Comparison of ENCODE assay signal across 25 mouse cellular contexts in the genomic region with DNA sequence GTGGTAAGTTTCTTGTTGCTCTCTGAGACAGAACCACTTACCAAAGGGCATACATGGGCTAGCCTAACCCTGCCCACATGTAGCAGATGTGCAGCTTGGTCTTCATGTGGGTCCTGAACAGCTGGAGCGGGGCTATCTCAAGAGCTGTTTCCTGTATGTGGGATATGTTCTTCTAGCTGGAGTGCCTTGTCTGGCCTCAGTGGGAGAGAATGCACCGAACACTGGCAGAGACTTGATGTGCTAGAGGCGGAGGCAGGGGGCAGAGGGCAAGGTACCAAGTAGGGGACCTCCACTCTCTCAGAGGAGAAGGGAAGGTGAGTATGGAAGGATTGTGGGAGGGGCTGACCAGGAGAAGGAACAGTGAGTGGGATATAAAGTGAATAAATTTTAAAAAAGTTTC. TPM values are rescaled to one million over a fixed set of nuclear protein-coding genes. Genes with fewer than 3 reads are reported as not detected.
DNase-seq lines count a peak whose midpoint lies in the region; ATAC-seq and TF ChIP-seq lines count a peak whose summit lies in the region.
"Had no signal": no experiment of that assay in that cellular context is flagged by ENCODE, and none has a peak within 500 bp of the region (broad histone marks: within the 10 kb centered on the region; RNA-seq: fewer than 3 reads in every experiment).

No protein-coding gene starts in this region.

- TF ChIP-seq CTCF in heart, adult 2 months (IDR thresholded peaks at IDR 0.05), result no peak

- H3K79me2 ChIP-seq in heart, adult 2 months (replicated peaks; ENCODE audit: control insufficient read depth, insufficient read depth, low read length), result no peaks in the 10 kb centered on the region

- intact Hi-C loops in heart, adult 2 months (cut with DNase I), result loop anchor here (5.0 kb wide), 2 partner anchors 35 to 145 kb away; no protein-coding TSS in a partner anchor
- intact Hi-C loops in heart, postnatal 14 days (cut with DNase I), result loop anchor here (5.0 kb wide), 1 partner anchor 35 kb away; no protein-coding TSS in a partner anchor
- intact Hi-C loops in heart, postnatal 36 days (cut with DNase I), result loop anchor here (5.0 kb wide), 2 partner anchors 35 to 145 kb away; no protein-coding TSS in a partner anchor
- intact Hi-C loops in heart, postnatal 10 days (cut with DNase I), result no loop called here

- no peak overlapping the region for H3K4me2 ChIP-seq in heart, embryonic 12.5 days
- no peak overlapping the region for H3K4me2 ChIP-seq in heart, embryonic 15.5 days
- H3K4me2 ChIP-seq in heart, embryonic 16.5 days (ENCODE audit: low read depth, low read length), result no peak overlapping the region
- H3K4me2 ChIP-seq: embryonic facial prominence, embryonic 12.5 days; embryonic facial prominence, embryonic 15.5 days; hindbrain, embryonic 12.5 days; hindbrain, embryonic 15.5 days had no signal

- no peak overlapping the region for H3K4me3 ChIP-seq in heart, adult 2 months
- no peak overlapping the region for H3K4me3 ChIP-seq in heart, embryonic 12.5 days
- H3K4me3 ChIP-seq in heart, embryonic 15.5 days, result no peak overlapping the region
- H3K4me3 ChIP-seq in heart, embryonic 16.5 days (ENCODE audit: low read length), result no peak overlapping the region
- H3K4me3 ChIP-seq: embryonic facial prominence, embryonic 12.5 days; embryonic facial prominence, embryonic 15.5 days; gastrocnemius, adult 2 months; hindbrain, embryonic 12.5 days; hindbrain, embryonic 15.5 days had no signal

- TF ChIP-seq EP300 in heart, adult 2 months (IDR thresholded peaks at IDR 0.05; ENCODE audit: insufficient read depth, low read depth, low read length), result no peak

- H3K9ac ChIP-seq in heart, adult 2 months (ENCODE audit: low read depth, low read length), result no peak overlapping the region
- no peak overlapping the region for H3K9ac ChIP-seq in heart, embryonic 12.5 days
- H3K9ac ChIP-seq in heart, embryonic 15.5 days, result no peak overlapping the region
- no peak overlapping the region for H3K9ac ChIP-seq in heart, embryonic 16.5 days (ENCODE audit: low read length)
- H3K9ac ChIP-seq: embryonic facial prominence, embryonic 12.5 days; embryonic facial prominence, embryonic 15.5 days; forebrain, postnatal 0 days; hindbrain, embryonic 12.5 days; hindbrain, embryonic 15.5 days had no signal

- no peaks in the 10 kb centered on the region; the same call in 1 of the 2 replicates for H3K36me3 ChIP-seq in heart, adult 2 months (ENCODE audit: control insufficient read depth, insufficient read depth, low read length)
- no peaks in the 10 kb centered on the region for H3K36me3 ChIP-seq in heart, embryonic 12.5 days
- no peaks in the 10 kb centered on the region for H3K36me3 ChIP-seq in heart, embryonic 15.5 days
- no peaks in the 10 kb centered on the region for H3K36me3 ChIP-seq in heart, embryonic 16.5 days (ENCODE audit: control insufficient read depth, insufficient read depth)
- H3K36me3 ChIP-seq: embryonic facial prominence, embryonic 12.5 days; embryonic facial prominence, embryonic 15.5 days; G1E; hindbrain, embryonic 12.5 days; hindbrain, embryonic 15.5 days had no signal

- no peaks in the 10 kb centered on the region for H3K9me3 ChIP-seq in heart, embryonic 12.5 days (replicated peaks)
- H3K9me3 ChIP-seq in heart, embryonic 15.5 days (replicated peaks), result no peaks in the 10 kb centered on the region
- no peaks in the 10 kb centered on the region for H3K9me3 ChIP-seq in heart, embryonic 16.5 days (replicated peaks; ENCODE audit: control insufficient read depth, low read length)
- H3K9me3 ChIP-seq: embryonic facial prominence, embryonic 12.5 days; embryonic facial prominence, embryonic 15.5 days; hindbrain, embryonic 12.5 days; hindbrain, embryonic 15.5 days had no signal

- no peaks in the 10 kb centered on the region for H3K27me3 ChIP-seq in heart, adult 2 months (ENCODE audit: control insufficient read depth, insufficient read depth, low read length)
- H3K27me3 ChIP-seq in heart, embryonic 12.5 days (replicated peaks), result no peaks in the 10 kb centered on the region
- no peaks in the 10 kb centered on the region for H3K27me3 ChIP-seq in heart, embryonic 15.5 days
- H3K27me3 ChIP-seq in heart, embryonic 16.5 days (ENCODE audit: control insufficient read depth, insufficient read depth, low read length), result no peaks in the 10 kb centered on the region
- H3K27me3 ChIP-seq: CH12.LX; embryonic facial prominence, embryonic 12.5 days; embryonic facial prominence, embryonic 15.5 days; hindbrain, embryonic 12.5 days; hindbrain, embryonic 15.5 days had no signal

- no peak for DNase-seq in heart, adult 2 months
- no peak for DNase-seq in heart, postnatal 14 days
- DNase-seq in heart, postnatal 36 days, result no peak
- DNase-seq in heart, postnatal 10 days, result no peak
- no peak for DNase-seq in urinary bladder, postnatal 4 days (ENCODE audit: low spot score in 2 of 2)
- DNase-seq: B cell, adult 2 months; cerebellum, adult 11 months; cerebellum, adult 2 months; cerebellum, adult 9-11 months; cerebellum, postnatal 25 days; forebrain, postnatal 0 days; gastrocnemius, adult 2 months; gastrocnemius, postnatal 14 days had no signal

- 77% methylated on average over 3 of the region's 3 CpGs for WGBS in heart, adult 2 months
- 67% methylated on average over 3 of the region's 3 CpGs for WGBS in heart, embryonic 12.5 days
- WGBS in heart, embryonic 15.5 days, result 75% methylated on average over 3 of the region's 3 CpGs
- 82% methylated on average over 3 of the region's 3 CpGs for WGBS in heart, embryonic 16.5 days

- peaks cover 14% of the 10 kb centered on the region for H3K4me1 ChIP-seq in heart, adult 2 months (ENCODE audit: control insufficient read depth, insufficient read depth, low read length)
- peaks cover 26% of the 10 kb centered on the region for H3K4me1 ChIP-seq in heart, embryonic 12.5 days (replicated peaks)
- peaks cover 20% of the 10 kb centered on the region for H3K4me1 ChIP-seq in heart, embryonic 15.5 days (replicated peaks)
- peaks cover 14% of the 10 kb centered on the region for H3K4me1 ChIP-seq in heart, embryonic 16.5 days (ENCODE audit: control insufficient read depth, insufficient read depth, low read length)
- H3K4me1 ChIP-seq: embryonic facial prominence, embryonic 12.5 days; embryonic facial prominence, embryonic 15.5 days; hindbrain, embryonic 12.5 days; hindbrain, embryonic 15.5 days had no signal

- TF ChIP-seq POLR2A in heart, adult 2 months (IDR thresholded peaks at IDR 0.05; ENCODE audit: insufficient read depth, low read depth, low read length), result no peak

- no peak for ATAC-seq in heart, embryonic 12.5 days (ENCODE audit: insufficient number of reproducible peaks, low FRiP score)
- ATAC-seq in heart, embryonic 15.5 days (replicated peaks; ENCODE audit: insufficient number of reproducible peaks, insufficient read depth, low FRiP score, low read depth), result no peak
- no peak for ATAC-seq in heart, embryonic 16.5 days (replicated peaks; ENCODE audit: extremely low read depth, insufficient read depth, low FRiP score)
- ATAC-seq: forebrain, embryonic 14.5 days; forebrain, postnatal 0 days; intestine, postnatal 0 days; Patski had no signal

- peak overlapping the region; percentile 42 for H3K27ac ChIP-seq in heart, adult 2 months
- H3K27ac ChIP-seq in heart, embryonic 12.5 days (ENCODE audit: poor library complexity, severe bottlenecking), result peak overlapping the region; percentile 33; the same call in 1 of the 2 replicates
- peak overlapping the region; percentile 64 for H3K27ac ChIP-seq in heart, embryonic 15.5 days
- H3K27ac ChIP-seq in heart, embryonic 16.5 days (ENCODE audit: low read length), result peak overlapping the region; percentile 76
- H3K27ac ChIP-seq: embryonic facial prominence, embryonic 12.5 days; embryonic facial prominence, embryonic 15.5 days; gastrocnemius, adult 2 months; hindbrain, embryonic 12.5 days; hindbrain, embryonic 15.5 days had no signal

RNA-seq across cellular contexts. Expression of a gene that starts 32.7 kb away (rescaled TPM):
- 10 to 100 TPM; 81.6 to 86.5 TPM for total RNA-seq in heart, adult 2 months (2021)
- 26.3 and 46.6 TPM in 2 replicates for polyA plus RNA-seq in heart, adult 2 months (2012; rRNA removed)
- total RNA-seq in heart, postnatal 14 days (2021), result 10 to 100 TPM; 78.8 to 88.3 TPM
- 136 and 138 TPM in 2 replicates for polyA plus RNA-seq in heart, embryonic 12.5 days (2016; fragmentation: Nextera tagmentation; extraction: Ambion mirVana)
- 10 to 100 TPM; 89.3 to 92.3 TPM for total RNA-seq in heart, postnatal 36 days (2021)
- polyA plus RNA-seq in heart, embryonic 15.5 days (2015; fragmentation: Nextera tagmentation; extraction: Ambion mirVana), result 106 and 109 TPM in 2 replicates
- 100 to 1,000 TPM in 1 of 2 experiments, 10 to 100 TPM in 1; 99.3 to 106 TPM for total RNA-seq in heart, postnatal 10 days (2021)
- 106 and 125 TPM in 2 replicates for polyA plus RNA-seq in heart, embryonic 16.5 days (2015; fragmentation: Nextera tagmentation; extraction: Ambion mirVana)

RNA-seq across cellular contexts. Expression of a gene that starts 47.5 kb away (rescaled TPM):
- total RNA-seq in heart, adult 2 months (2021), result 10 to 100 TPM; 11.6 to 12.2 TPM
- 6.7 and 8.8 TPM in 2 replicates for polyA plus RNA-seq in heart, adult 2 months (2012; rRNA removed)
- total RNA-seq in heart, postnatal 14 days (2021), result 10 to 100 TPM; 19.7 to 20.6 TPM
- polyA plus RNA-seq in heart, embryonic 12.5 days (2016; fragmentation: Nextera tagmentation; extraction: Ambion mirVana), result 16.2 and 18.4 TPM in 2 replicates
- 10 to 100 TPM; 12.8 to 14.1 TPM for total RNA-seq in heart, postnatal 36 days (2021)
- 25.0 and 33.3 TPM in 2 replicates for polyA plus RNA-seq in heart, embryonic 15.5 days (2015; fragmentation: Nextera tagmentation; extraction: Ambion mirVana)
- 10 to 100 TPM; 20.4 to 25.2 TPM for total RNA-seq in heart, postnatal 10 days (2021)
- polyA plus RNA-seq in heart, embryonic 16.5 days (2015; fragmentation: Nextera tagmentation; extraction: Ambion mirVana), result 31.2 and 36.7 TPM in 2 replicates
- polyA plus RNA-seq: G1E had no signal

RNA-seq across cellular contexts. Expression of a gene that starts 52.2 kb away (rescaled TPM):
- 1 to 10 TPM; 4.1 to 4.6 TPM for total RNA-seq in heart, adult 2 months (2021)
- 3.0 and 3.8 TPM in 2 replicates for polyA plus RNA-seq in heart, adult 2 months (2012; rRNA removed)
- 10 to 100 TPM; 10.2 to 10.9 TPM for total RNA-seq in heart, postnatal 14 days (2021)
- 62.3 and 63.6 TPM in 2 replicates for polyA plus RNA-seq in heart, embryonic 12.5 days (2016; fragmentation: Nextera tagmentation; extraction: Ambion mirVana)
- total RNA-seq in heart, postnatal 36 days (2021), result 1 to 10 TPM; 6.1 to 6.2 TPM
- 37.2 and 38.1 TPM in 2 replicates for polyA plus RNA-seq in heart, embryonic 15.5 days (2015; fragmentation: Nextera tagmentation; extraction: Ambion mirVana)
- 10 to 100 TPM; 14.4 to 16.2 TPM for total RNA-seq in heart, postnatal 10 days (2021)
- polyA plus RNA-seq in heart, embryonic 16.5 days (2015; fragmentation: Nextera tagmentation; extraction: Ambion mirVana), result 40.8 and 46.2 TPM in 2 replicates
